Mouse (Mus musculus): ENCODE measurements around the gene 4930455H04Rik. TPM values are rescaled to one million over a fixed set of nuclear protein-coding genes. Genes with fewer than 3 reads are reported as not detected.

Gene 4930455H04Rik
- polyA plus RNA-seq, 1 experiment from 2014 or later = not detected

DNA sequence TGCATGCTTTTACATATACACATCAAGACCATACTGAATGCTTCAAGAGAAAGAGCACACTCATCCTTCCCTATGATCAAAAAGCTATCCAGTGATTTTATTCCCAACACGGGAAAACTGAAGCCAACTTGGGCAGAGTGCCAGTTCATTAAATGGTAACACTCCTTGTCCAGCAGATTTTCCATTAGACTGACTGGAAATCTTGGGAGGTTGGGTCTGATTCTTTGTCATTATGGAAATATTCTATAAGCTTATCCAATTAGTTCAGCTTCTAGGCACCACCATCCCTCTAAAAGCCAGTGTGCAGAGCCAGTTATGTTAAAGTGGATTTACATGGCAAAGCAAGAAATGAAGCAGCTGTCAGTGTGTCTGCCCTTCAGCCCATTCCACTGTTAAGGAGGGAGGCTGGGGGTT, 17.0 kb downstream of the 4930455H04Rik start:
- 0 out of 2 replicates have a peak overlapping the region, but pooled peaks have one; percentile 32 for H3K27ac ChIP-seq
- H3K27me3 ChIP-seq (ENCODE audit: control insufficient read depth, insufficient read depth, low read length) = no peaks in the 10 kb centered on the region
- no peak overlapping the region for H3K9ac ChIP-seq
- peaks cover 8% of the 10 kb centered on the region; the same call in 1 of the 2 replicates for H3K4me1 ChIP-seq (replicated peaks; ENCODE audit: control insufficient read depth, insufficient read depth, low read length)
- WGBS = 23% methylated on average over 1 of the region's 1 CpGs
- no peaks in the 10 kb centered on the region for H3K9me3 ChIP-seq (ENCODE audit: control insufficient read depth, low read length)
- H3K4me3 ChIP-seq (replicated peaks; ENCODE audit: low read length) = no peak overlapping the region
- ATAC-seq (ENCODE audit: low FRiP score) (peak; percentile 80; the same call in 1 of the 2 replicates), DNase-seq (ENCODE audit: low spot score) (no peak)
- H3K36me3 ChIP-seq (replicated peaks; ENCODE audit: control insufficient read depth, insufficient read depth) = no peaks in the 10 kb centered on the region
- H3K4me2 ChIP-seq (replicated peaks) = no peak overlapping the region

- no peaks in the 10 kb centered on the region for H3K27me3 ChIP-seq (ENCODE audit: control insufficient read depth, insufficient read depth, low read length)
- 67% methylated on average over 1 of the region's 1 CpGs for WGBS
- no peak overlapping the region for H3K4me3 ChIP-seq (replicated peaks; ENCODE audit: low read length)
- H3K36me3 ChIP-seq (replicated peaks; ENCODE audit: control insufficient read depth, insufficient read depth) = no peaks in the 10 kb centered on the region
- DNase-seq (ENCODE audit: low spot score) (no peak), ATAC-seq (ENCODE audit: low FRiP score) (no peak)
- H3K9me3 ChIP-seq (ENCODE audit: control insufficient read depth, low read length) = no peaks in the 10 kb centered on the region
- no peak overlapping the region for H3K4me2 ChIP-seq (replicated peaks)
- H3K4me1 ChIP-seq (replicated peaks; ENCODE audit: control insufficient read depth, insufficient read depth, low read length) = peaks cover 8% of the 10 kb centered on the region; the same call in 1 of the 2 replicates
- no peak overlapping the region for H3K9ac ChIP-seq
- no peak overlapping the region for H3K27ac ChIP-seq
These were observed 17.7 kb downstream of the 4930455H04Rik start for GRCm38 (mm10) chr3:116985741-116986140.

- no peak overlapping the region for H3K9ac ChIP-seq
- WGBS = 62% methylated on average over 2 of the region's 2 CpGs
- no peak overlapping the region for H3K4me3 ChIP-seq (replicated peaks; ENCODE audit: low read length)
- H3K27me3 ChIP-seq (ENCODE audit: control insufficient read depth, insufficient read depth, low read length) = no peaks in the 10 kb centered on the region
- H3K9me3 ChIP-seq (ENCODE audit: control insufficient read depth, low read length) = no peaks in the 10 kb centered on the region
- no peak for ATAC-seq (ENCODE audit: low FRiP score)
- DNase-seq (ENCODE audit: low spot score) = no peak
- no peaks in the 10 kb centered on the region for H3K36me3 ChIP-seq (replicated peaks; ENCODE audit: control insufficient read depth, insufficient read depth)
- no peak overlapping the region for H3K27ac ChIP-seq
- H3K4me1 ChIP-seq (replicated peaks; ENCODE audit: control insufficient read depth, insufficient read depth, low read length) = peaks cover 8% of the 10 kb centered on the region; the same call in 1 of the 2 replicates
- H3K4me2 ChIP-seq (replicated peaks) = no peak overlapping the region
These were observed 18.4 kb downstream of the 4930455H04Rik start for GRCm38 (mm10) chr3:116986451-116986850.

- Histone ChIP-seq H3K27me3 (ENCODE audit: control insufficient read depth, insufficient read depth, low read length) (no peaks in the 10 kb centered on the region), H3K9ac (no peak overlapping the region), H3K4me3 (replicated peaks; ENCODE audit: low read length) (no peak overlapping the region), H3K27ac (no peak overlapping the region), H3K4me2 (replicated peaks) (no peak overlapping the region), H3K36me3 (replicated peaks; ENCODE audit: control insufficient read depth, insufficient read depth) (no peaks in the 10 kb centered on the region), H3K4me1 (replicated peaks; ENCODE audit: control insufficient read depth, insufficient read depth, low read length) (peaks cover 8% of the 10 kb centered on the region; the same call in 1 of the 2 replicates), H3K9me3 (ENCODE audit: control insufficient read depth, low read length) (no peaks in the 10 kb centered on the region)
- no peak for ATAC-seq (ENCODE audit: low FRiP score)
- no peak for DNase-seq (ENCODE audit: low spot score)
- 89% methylated on average over 3 of the region's 3 CpGs for WGBS
These were observed 20.2 kb downstream of the 4930455H04Rik start for GRCm38 (mm10) chr3:116988221-116988620.

- Histone ChIP-seq H3K9ac (no peak overlapping the region), H3K36me3 (replicated peaks; ENCODE audit: control insufficient read depth, insufficient read depth) (no peaks in the 10 kb centered on the region), H3K4me2 (replicated peaks) (no peak overlapping the region), H3K27me3 (ENCODE audit: control insufficient read depth, insufficient read depth, low read length) (no peaks in the 10 kb centered on the region), H3K9me3 (ENCODE audit: control insufficient read depth, low read length) (no peaks in the 10 kb centered on the region), H3K4me1 (replicated peaks; ENCODE audit: control insufficient read depth, insufficient read depth, low read length) (no peaks in the 10 kb centered on the region), H3K4me3 (replicated peaks; ENCODE audit: low read length) (no peak overlapping the region), H3K27ac (no peak overlapping the region)
- DNase-seq (ENCODE audit: low spot score) (no peak), ATAC-seq (ENCODE audit: low FRiP score) (no peak)
- 87% methylated on average over 2 of the region's 2 CpGs for WGBS
These were observed 23.1 kb downstream of the 4930455H04Rik start for GRCm38 (mm10) chr3:116991180-116991579.

- Histone ChIP-seq H3K4me1 (replicated peaks; ENCODE audit: control insufficient read depth, insufficient read depth, low read length) (no peaks in the 10 kb centered on the region), H3K9me3 (ENCODE audit: control insufficient read depth, low read length) (no peaks in the 10 kb centered on the region), H3K4me3 (replicated peaks; ENCODE audit: low read length) (no peak overlapping the region), H3K4me2 (replicated peaks) (no peak overlapping the region), H3K9ac (no peak overlapping the region), H3K27ac (no peak overlapping the region), H3K27me3 (ENCODE audit: control insufficient read depth, insufficient read depth, low read length) (no peaks in the 10 kb centered on the region), H3K36me3 (replicated peaks; ENCODE audit: control insufficient read depth, insufficient read depth) (no peaks in the 10 kb centered on the region)
- no peak for ATAC-seq (ENCODE audit: low FRiP score)
- no peak for DNase-seq (ENCODE audit: low spot score)
- WGBS = 85% methylated on average over 2 of the region's 2 CpGs
These were observed 24.9 kb downstream of the 4930455H04Rik start for GRCm38 (mm10) chr3:116993011-116993410.

DNA sequence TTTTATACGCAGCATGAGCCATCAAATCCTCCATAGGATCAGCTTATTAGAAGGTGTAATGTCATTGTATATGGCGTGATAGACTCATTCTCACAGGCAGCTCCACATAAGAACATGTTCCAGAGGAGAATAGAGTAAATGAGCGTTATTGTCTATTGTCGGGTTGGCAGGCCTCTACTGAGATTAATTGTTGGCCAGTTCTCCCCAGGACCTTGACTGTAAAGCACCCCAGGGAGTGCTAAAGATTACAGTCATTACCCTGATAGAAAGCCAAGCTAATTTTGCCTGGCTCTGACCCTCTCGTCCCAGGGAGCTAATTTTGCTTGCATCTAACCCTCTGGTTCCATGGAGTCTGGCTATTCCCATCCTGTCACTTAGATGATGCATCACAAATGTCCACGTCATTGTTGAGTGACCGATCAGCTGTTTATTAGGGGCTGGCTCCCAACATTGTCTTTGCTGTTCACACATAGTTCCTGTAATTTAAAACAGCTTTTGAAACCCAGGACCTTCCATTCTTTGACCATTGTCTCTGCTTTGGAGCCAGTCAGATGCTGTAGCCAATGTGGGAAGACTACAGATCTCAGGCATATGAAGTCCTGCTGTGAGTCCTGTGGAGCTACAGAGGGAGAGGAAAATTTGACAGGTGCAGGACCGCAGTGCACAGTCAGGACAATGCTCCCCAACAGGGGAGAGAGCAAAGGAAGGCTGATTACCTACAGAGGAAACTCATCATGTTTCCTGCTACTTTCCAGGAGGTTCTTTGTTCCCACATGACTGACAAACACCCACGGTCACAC, 33.8 kb downstream of the 4930455H04Rik start:
- H3K9me3 ChIP-seq (ENCODE audit: control insufficient read depth, low read length) = no peaks in the 10 kb centered on the region
- 20% methylated on average over 9 of the region's 9 CpGs for WGBS
- no peak overlapping the region for H3K27ac ChIP-seq
- ATAC-seq (ENCODE audit: low FRiP score) = peak; percentile 70; the same call in 1 of the 2 replicates
- DNase-seq (ENCODE audit: low spot score) = no peak
- H3K9ac ChIP-seq = no peak overlapping the region; the same call in 1 of the 2 replicates
- H3K36me3 ChIP-seq (replicated peaks; ENCODE audit: control insufficient read depth, insufficient read depth) = no peaks in the 10 kb centered on the region
- H3K27me3 ChIP-seq (ENCODE audit: control insufficient read depth, insufficient read depth, low read length) = peaks cover 15% of the 10 kb centered on the region; the same call in 1 of the 2 replicates
- no peak overlapping the region for H3K4me3 ChIP-seq (replicated peaks; ENCODE audit: low read length)
- H3K4me1 ChIP-seq (replicated peaks; ENCODE audit: control insufficient read depth, insufficient read depth, low read length) = peaks cover 7% of the 10 kb centered on the region
- no peak overlapping the region for H3K4me2 ChIP-seq (replicated peaks)

- ATAC-seq (ENCODE audit: low FRiP score) (no peak), DNase-seq (ENCODE audit: low spot score) (no peak)
- H3K27ac ChIP-seq = no peak overlapping the region
- H3K36me3 ChIP-seq (replicated peaks; ENCODE audit: control insufficient read depth, insufficient read depth) = no peaks in the 10 kb centered on the region
- no peak overlapping the region for H3K4me2 ChIP-seq (replicated peaks)
- H3K4me3 ChIP-seq (replicated peaks; ENCODE audit: low read length) = no peak overlapping the region
- WGBS = 76% methylated on average over 6 of the region's 6 CpGs
- H3K9ac ChIP-seq = no peak overlapping the region
- peaks cover 15% of the 10 kb centered on the region; the same call in 1 of the 2 replicates for H3K27me3 ChIP-seq (ENCODE audit: control insufficient read depth, insufficient read depth, low read length)
- H3K4me1 ChIP-seq (replicated peaks; ENCODE audit: control insufficient read depth, insufficient read depth, low read length) = peaks cover 7% of the 10 kb centered on the region
- H3K9me3 ChIP-seq (ENCODE audit: control insufficient read depth, low read length) = no peaks in the 10 kb centered on the region
These were observed 35.3 kb downstream of the 4930455H04Rik start for GRCm38 (mm10) chr3:117003379-117003778.

DNA sequence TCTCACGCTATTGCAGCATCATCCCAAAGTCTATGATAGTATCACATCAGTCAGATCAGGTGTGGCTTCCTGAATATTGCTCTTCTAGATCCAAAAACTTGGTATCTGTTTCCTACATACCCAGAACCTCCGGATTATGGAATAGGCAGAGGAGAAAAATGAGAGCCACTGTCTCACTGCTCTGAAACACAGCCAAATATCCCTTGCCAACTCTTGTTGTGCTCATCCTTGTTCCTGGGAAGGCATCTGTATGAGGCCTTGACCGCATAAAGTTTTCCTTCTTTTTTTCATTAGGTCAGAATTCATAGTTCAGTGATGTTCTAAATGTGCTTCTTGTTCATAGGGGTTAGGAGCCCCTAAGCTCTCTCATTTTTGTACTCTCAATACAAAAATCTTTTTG, 38.6 kb downstream of the 4930455H04Rik start:
- 88% methylated on average over 3 of the region's 3 CpGs for WGBS
- no peak overlapping the region for H3K9ac ChIP-seq
- H3K27ac ChIP-seq = no peak overlapping the region

More for the DNA sequence above, 38.6 kb downstream of the 4930455H04Rik start:
- peaks cover 15% of the 10 kb centered on the region; the same call in 1 of the 2 replicates for H3K27me3 ChIP-seq (ENCODE audit: control insufficient read depth, insufficient read depth, low read length)
- no peak overlapping the region for H3K4me3 ChIP-seq (replicated peaks; ENCODE audit: low read length)
- H3K4me1 ChIP-seq (replicated peaks; ENCODE audit: control insufficient read depth, insufficient read depth, low read length) = peaks cover 6% of the 10 kb centered on the region
- DNase-seq (ENCODE audit: low spot score) (no peak), ATAC-seq (ENCODE audit: low FRiP score) (no peak)
- H3K9me3 ChIP-seq (ENCODE audit: control insufficient read depth, low read length) = no peaks in the 10 kb centered on the region
- no peak overlapping the region for H3K4me2 ChIP-seq (replicated peaks)
- H3K36me3 ChIP-seq (replicated peaks; ENCODE audit: control insufficient read depth, insufficient read depth) = no peaks in the 10 kb centered on the region
